Mouse (Mus musculus) gastrocnemius, postnatal 10 days (tissue): ENCODE measurements around the gene Hace1. TPM values are rescaled to one million over a fixed set of nuclear protein-coding genes. Genes with fewer than 3 reads are reported as not detected.

ENCODE experiments used
- DNase-seq: peaks from one replicate; pipeline ENCODE4 v3.0.0; 2021; ENCODE audit warnings: mixed read lengths
- microRNA-seq, 2 experiments: library from miRNA; unstranded; fragments of <30 nt; microRNA quantifications; one replicate each; pipeline ENCODE4 v1.2.0; 2021
- total RNA-seq, 2 experiments: library from RNA; stranded (reverse); gene quantifications; 2 replicates each; pipeline ENCODE4 v1.2.3; 2021

Hace1 gene
- total RNA-seq, 2 experiments from 2014 or later: 5.4 to 6.1 TPM

DNA sequence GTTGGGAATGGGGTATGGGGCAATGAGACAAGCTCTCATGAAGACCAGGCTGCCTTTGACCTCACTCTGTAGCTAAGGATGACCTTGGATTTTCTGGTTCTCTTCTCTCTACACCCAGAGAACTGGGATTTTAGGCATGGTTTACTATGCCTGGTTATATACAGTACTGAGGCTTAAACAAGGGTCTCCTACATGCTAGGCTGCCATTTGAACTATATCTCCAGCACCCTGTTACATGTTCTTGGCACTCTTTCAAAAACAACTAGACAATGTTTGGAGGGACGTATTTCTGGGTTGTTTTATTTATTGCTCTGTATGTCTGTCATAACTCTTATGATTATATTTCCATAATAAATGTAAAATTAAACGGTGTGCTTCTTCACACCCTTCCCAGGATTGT is 129.2 kb downstream of the Hace1 start:
- DNase-seq: no peak

DNA sequence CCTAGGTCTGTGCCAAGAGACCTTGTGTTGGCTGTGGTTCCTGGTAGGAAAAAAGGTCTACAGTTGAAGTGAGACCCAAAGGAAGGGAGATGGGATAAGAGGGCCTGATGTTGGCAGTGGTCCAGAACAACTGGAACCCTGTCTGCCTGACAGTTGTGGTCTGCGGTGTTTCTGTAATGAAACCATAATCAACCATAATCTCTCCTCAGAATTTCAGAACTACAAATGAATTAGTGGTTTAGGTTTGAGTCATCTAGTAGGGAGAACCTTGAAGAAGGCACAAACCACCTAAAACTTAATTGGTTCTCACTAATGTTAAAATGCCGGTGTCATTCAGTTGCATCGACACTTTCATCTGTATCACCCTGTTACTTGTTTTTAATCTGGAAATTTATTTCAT is 133.2 kb downstream of the Hace1 start:
- DNase-seq: no peak

DNA sequence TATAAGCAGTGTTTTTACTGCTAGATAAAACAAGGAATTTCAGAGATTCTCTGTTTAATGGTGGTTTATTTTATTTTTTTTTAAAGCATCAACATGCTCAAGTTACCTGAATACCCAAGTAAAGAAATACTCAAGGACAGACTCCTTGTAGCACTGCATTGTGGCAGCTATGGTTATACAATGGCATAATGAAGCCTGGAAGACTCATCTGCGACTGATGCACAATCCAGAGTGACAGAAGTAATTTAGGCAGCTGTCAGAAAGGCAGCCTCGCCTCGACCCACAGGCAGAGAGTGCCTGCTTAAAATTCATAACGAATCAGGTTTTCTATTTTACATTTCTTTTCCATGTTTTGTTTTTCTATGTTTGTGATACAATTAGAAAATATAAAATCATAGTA is 133.7 kb downstream of the Hace1 start:
- DNase-seq: no peak

Small RNA genes lying within 50 kb of the gene (microRNA-seq; reads per million reads assigned to microRNA genes)
- gene Gm27731: 0 reads per million in 2 experiments

Other genes starting within 250 kb of the Hace1 start
- gene Bves, start 242.1 kb upstream of the Hace1 start, total RNA-seq: 10 to 100 TPM; 34.0 to 41.2 TPM
- not detected for gene Lin28b, start 91.4 kb upstream of the Hace1 start, total RNA-seq